Mouse (Mus musculus) kidney, postnatal 25 days (tissue): Measurements from ENCODE around the gene Slc22a14.
"Not testable (repeated sequence)": the region's sequence is repeated elsewhere in the genome, so short reads cannot be mapped to it uniquely, and the experiment has no call there.

Experiments used
- DNase-seq, 2 experiments: peaks; one replicate each; pipeline ENCODE4 v3.0.0; 2021; ENCODE audit warnings: mixed read lengths in 2 of 2

Gene Slc22a14

GRCm38 (mm10) chr9:119365284-119365683 lies at the start of gene Slc22a14:
Gene Slc22a14, minus strand, starts transcription at chr9:119365553.
- DNase-seq: no peak

GRCm38 (mm10) chr9:119409864-119410263 lies 44.5 kb upstream of the Slc22a14 start:
- peak in 1 of 2 experiments; percentile 42 for DNase-seq

GRCm38 (mm10) chr9:119408898-119409664 lies 43.7 kb upstream of the Slc22a14 start:
- DNase-seq: peak in 1 of 2 experiments; percentile 42

GRCm38 (mm10) chr9:119407884-119408283 lies 42.5 kb upstream of the Slc22a14 start:
- peak; percentile 65 to 84 for DNase-seq

- DNase-seq: no peak
Measured at GRCm38 (mm10) chr9:119404090-119404489, 38.7 kb upstream of the Slc22a14 start.

- DNase-seq: peak; percentile 30 to 75
Measured at GRCm38 (mm10) chr9:119403236-119403641, 37.9 kb upstream of the Slc22a14 start.

GRCm38 (mm10) chr9:119402253-119403235 lies 37.2 kb upstream of the Slc22a14 start:
- peak; percentile 48 to 77 for DNase-seq

- peak; percentile 98 to 99 for DNase-seq
Measured at GRCm38 (mm10) chr9:119401801-119402214, 36.5 kb upstream of the Slc22a14 start, which contains the start of gene Acvr2b. Gene Acvr2b, plus strand, starts transcription at chr9:119402118.

- DNase-seq: no peak
Measured at GRCm38 (mm10) chr9:119401351-119401750, 36.0 kb upstream of the Slc22a14 start.

- no peak for DNase-seq
Measured at GRCm38 (mm10) chr9:119394808-119395207, 29.5 kb upstream of the Slc22a14 start.

- no peak for DNase-seq
Measured at GRCm38 (mm10) chr9:119390214-119390613, 24.9 kb upstream of the Slc22a14 start.

- DNase-seq: peak in 1 of 2 experiments; percentile 49
Measured at GRCm38 (mm10) chr9:119388956-119389355, 23.6 kb upstream of the Slc22a14 start.

GRCm38 (mm10) chr9:119382603-119383002 lies 17.2 kb upstream of the Slc22a14 start:
- DNase-seq: no peak

- DNase-seq: no peak
Measured at GRCm38 (mm10) chr9:119378231-119378630, 12.9 kb upstream of the Slc22a14 start.

- DNase-seq: no peak
Measured at GRCm38 (mm10) chr9:119375556-119375955, 10.2 kb upstream of the Slc22a14 start.

GRCm38 (mm10) chr9:119375008-119375407 lies 9.7 kb upstream of the Slc22a14 start:
- no peak for DNase-seq

- no peak for DNase-seq
Measured at GRCm38 (mm10) chr9:119371251-119371650, 5.9 kb upstream of the Slc22a14 start.

GRCm38 (mm10) chr9:119370770-119371169 lies 5.4 kb upstream of the Slc22a14 start:
- DNase-seq: not testable (repeated sequence)

GRCm38 (mm10) chr9:119368367-119368766 lies 3.0 kb upstream of the Slc22a14 start:
- peak; percentile 50 to 61 for DNase-seq

GRCm38 (mm10) chr9:119363229-119363628 lies 2.1 kb downstream of the Slc22a14 start:
- no peak for DNase-seq

GRCm38 (mm10) chr9:119361416-119361815 lies 3.9 kb downstream of the Slc22a14 start:
- DNase-seq: no peak

- peak; percentile 75 to 90 for DNase-seq
Measured at GRCm38 (mm10) chr9:119358058-119358429, 7.3 kb downstream of the Slc22a14 start.
